Comparison of ENCODE assay signal across 29 mouse cellular contexts in the genomic region with DNA sequence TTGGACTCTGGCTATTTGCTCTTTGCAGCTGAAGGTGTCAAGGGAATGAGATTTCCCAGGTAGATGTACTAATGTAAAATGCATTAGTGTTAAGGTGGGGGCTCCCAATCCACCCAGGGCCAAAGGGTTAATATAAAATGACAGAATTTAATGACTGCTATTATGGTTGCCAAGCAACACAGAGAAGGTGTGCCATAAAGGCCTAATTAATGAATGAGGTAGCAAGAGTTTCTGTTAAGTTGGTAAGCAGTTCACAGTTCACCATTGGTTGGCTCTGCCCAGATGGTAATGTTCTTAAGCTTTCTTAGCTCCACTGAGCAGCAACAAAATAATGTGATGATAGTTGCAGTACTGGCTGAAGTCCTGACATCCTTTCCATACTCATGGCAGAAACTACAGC.
DNase-seq lines count a peak whose midpoint lies in the region; ATAC-seq and TF ChIP-seq lines count a peak whose summit lies in the region.
"Had no signal": no experiment of that assay in that cellular context is flagged by ENCODE, and none has a peak within 500 bp of the region (broad histone marks: within the 10 kb centered on the region; RNA-seq: fewer than 3 reads in every experiment).

No protein-coding gene starts in this region.

- no peaks in the 10 kb centered on the region for H3K9me3 ChIP-seq in forebrain, embryonic 10.5 days
- H3K9me3 ChIP-seq in forebrain, embryonic 16.5 days (ENCODE audit: control insufficient read depth, low read length): no peaks in the 10 kb centered on the region
- H3K9me3 ChIP-seq in neural tube, embryonic 14.5 days (ENCODE audit: control insufficient read depth, low read length): no peaks in the 10 kb centered on the region
- H3K9me3 ChIP-seq: heart, embryonic 13.5 days; hindbrain, embryonic 10.5 days; hindbrain, embryonic 15.5 days; neural tube, embryonic 13.5 days had no signal

- no peak overlapping the region for H3K9ac ChIP-seq in forebrain, embryonic 16.5 days (replicated peaks; ENCODE audit: low read depth, low read length)
- H3K9ac ChIP-seq in neural tube, embryonic 14.5 days (replicated peaks; ENCODE audit: low read depth, low read length): no peak overlapping the region
- H3K9ac ChIP-seq: heart, embryonic 13.5 days; hindbrain, embryonic 15.5 days; neural tube, embryonic 13.5 days had no signal

- H3K27ac ChIP-seq in forebrain, embryonic 10.5 days: peak overlapping the region; percentile 85
- H3K27ac ChIP-seq in forebrain, embryonic 16.5 days (ENCODE audit: low read length): no peak overlapping the region
- 0 out of 2 replicates have a peak overlapping the region, but pooled peaks have one; percentile 20 for H3K27ac ChIP-seq in kidney, adult 2 months (ENCODE audit: insufficient read depth, low read depth, low read length)
- H3K27ac ChIP-seq in neural tube, embryonic 14.5 days (ENCODE audit: low read depth, low read length): no peak overlapping the region
- H3K27ac ChIP-seq: heart, embryonic 13.5 days; hindbrain, embryonic 10.5 days; hindbrain, embryonic 15.5 days had no signal

- no peak for TF ChIP-seq CTCF in kidney, adult 2 months (conservative IDR thresholded peaks at IDR 0.05; ENCODE audit: insufficient read depth, insufficient read length, low read depth, low read length)
- TF ChIP-seq CTCF in lung, adult 2 months (IDR thresholded peaks at IDR 0.05; ENCODE audit: insufficient read depth, low read length): no peak

- no peak for DNase-seq in forebrain, embryonic 10.5 days (ENCODE audit: extremely low spot score, low spot score)
- peak; percentile 41 for DNase-seq in kidney, adult 2 months
- DNase-seq in kidney, adult 18-20 months: no peak
- no peak for DNase-seq in neural tube, embryonic 10.5 days (ENCODE audit: extremely low spot score, low spot score)
- no peak for DNase-seq in cerebellum, adult 9-10 months
- no peak for DNase-seq in lung, adult 2 months
- DNase-seq: adrenal gland, adult 2 months; adrenal gland, postnatal 36 days; cerebellum, adult 2 months; cerebellum, postnatal 25 days; gastrocnemius, postnatal 10 days; heart, postnatal 10 days; lung, postnatal 36 days; thymus, adult 2 months; thymus, postnatal 36 days had no signal

- no peaks in the 10 kb centered on the region for H3K36me3 ChIP-seq in forebrain, embryonic 10.5 days (replicated peaks)
- no peaks in the 10 kb centered on the region for H3K36me3 ChIP-seq in forebrain, embryonic 16.5 days (ENCODE audit: control insufficient read depth, insufficient read depth)
- H3K36me3 ChIP-seq in kidney, adult 2 months (ENCODE audit: control insufficient read depth, insufficient read depth, low read length): no peaks in the 10 kb centered on the region
- H3K36me3 ChIP-seq in neural tube, embryonic 14.5 days (ENCODE audit: control insufficient read depth, insufficient read depth, low read length): no peaks in the 10 kb centered on the region
- H3K36me3 ChIP-seq: heart, embryonic 13.5 days; hindbrain, embryonic 10.5 days; hindbrain, embryonic 15.5 days; neural tube, embryonic 13.5 days had no signal

- no peak for TF ChIP-seq POLR2A in kidney, adult 2 months (IDR thresholded peaks at IDR 0.05; ENCODE audit: low read depth, low read length)
- no peak for TF ChIP-seq POLR2A in lung, adult 2 months (IDR thresholded peaks at IDR 0.05; ENCODE audit: borderline replicate concordance, extremely low read depth, low read depth, low read length)

- no peak overlapping the region for H3K4me3 ChIP-seq in forebrain, embryonic 10.5 days
- H3K4me3 ChIP-seq in forebrain, embryonic 16.5 days (replicated peaks; ENCODE audit: low read length): no peak overlapping the region
- H3K4me3 ChIP-seq in kidney, adult 2 months (ENCODE audit: insufficient read depth, low read depth, low read length): no peak overlapping the region
- no peak overlapping the region for H3K4me3 ChIP-seq in neural tube, embryonic 14.5 days (ENCODE audit: low read depth, low read length)
- H3K4me3 ChIP-seq in lung, adult 2 months (replicated peaks; ENCODE audit: extremely low read depth, low read depth, low read length): no peak overlapping the region
- H3K4me3 ChIP-seq: heart, embryonic 13.5 days; hindbrain, embryonic 10.5 days; hindbrain, embryonic 15.5 days; layer of hippocampus, adult 2 months; myocyte; neural tube, embryonic 13.5 days had no signal

- ATAC-seq in forebrain, embryonic 16.5 days: no peak
- ATAC-seq in neural tube, embryonic 14.5 days (ENCODE audit: low read depth): peak; percentile 29; the same call in 1 of the 2 replicates
- ATAC-seq: activated CD4-positive, CD25-positive, alpha-beta regulatory T cell, adult 4 months; intestine, postnatal 0 days; midbrain, embryonic 16.5 days had no signal

- H3K4me1 ChIP-seq in forebrain, embryonic 10.5 days: peaks cover 92% of the 10 kb centered on the region
- H3K4me1 ChIP-seq in forebrain, embryonic 16.5 days (replicated peaks; ENCODE audit: control insufficient read depth, insufficient read depth, low read length): peaks cover 47% of the 10 kb centered on the region
- peaks cover 23% of the 10 kb centered on the region for H3K4me1 ChIP-seq in kidney, adult 2 months (ENCODE audit: control insufficient read depth, insufficient read depth, low read length)
- H3K4me1 ChIP-seq in neural tube, embryonic 14.5 days (ENCODE audit: control insufficient read depth, insufficient read depth, low read length): peaks cover 9% of the 10 kb centered on the region; the same call in 1 of the 2 replicates
- H3K4me1 ChIP-seq in lung, adult 2 months (ENCODE audit: control insufficient read depth, insufficient read depth, low read length): peaks cover 3% of the 10 kb centered on the region; the same call in 1 of the 2 replicates

- H3K4me2 ChIP-seq in forebrain, embryonic 16.5 days (ENCODE audit: low read length): no peak overlapping the region
- H3K4me2 ChIP-seq in neural tube, embryonic 14.5 days (ENCODE audit: low read depth, low read length): no peak overlapping the region
- H3K4me2 ChIP-seq: heart, embryonic 13.5 days; hindbrain, embryonic 15.5 days; liver, embryonic 11.5 days; midbrain, embryonic 11.5 days; neural tube, embryonic 13.5 days had no signal

- no peaks in the 10 kb centered on the region for H3K27me3 ChIP-seq in forebrain, embryonic 10.5 days (ENCODE audit: poor library complexity, severe bottlenecking)
- H3K27me3 ChIP-seq in forebrain, embryonic 16.5 days (replicated peaks; ENCODE audit: control insufficient read depth, insufficient read depth, low read length): no peaks in the 10 kb centered on the region
- no peaks in the 10 kb centered on the region for H3K27me3 ChIP-seq in kidney, adult 2 months (replicated peaks; ENCODE audit: control insufficient read depth, insufficient read depth, low read length)
- H3K27me3 ChIP-seq in neural tube, embryonic 14.5 days (ENCODE audit: control insufficient read depth, insufficient read depth, low read length): no peaks in the 10 kb centered on the region
- H3K27me3 ChIP-seq: CH12.LX; heart, embryonic 13.5 days; hindbrain, embryonic 15.5 days; neural tube, embryonic 13.5 days had no signal

Comparison
In these comparisons a context has a peak if more than half of its experiments do, and no peak if none do; other contexts are left out.
1. H3K27ac ChIP-seq: peak in forebrain, embryonic 10.5 days (single experiment) and kidney, adult 2 months (single experiment); none in forebrain, embryonic 16.5 days (single experiment) and neural tube, embryonic 14.5 days (single experiment).